Mouse (Mus musculus): ENCODE results near the gene Zcchc18.

DNA sequence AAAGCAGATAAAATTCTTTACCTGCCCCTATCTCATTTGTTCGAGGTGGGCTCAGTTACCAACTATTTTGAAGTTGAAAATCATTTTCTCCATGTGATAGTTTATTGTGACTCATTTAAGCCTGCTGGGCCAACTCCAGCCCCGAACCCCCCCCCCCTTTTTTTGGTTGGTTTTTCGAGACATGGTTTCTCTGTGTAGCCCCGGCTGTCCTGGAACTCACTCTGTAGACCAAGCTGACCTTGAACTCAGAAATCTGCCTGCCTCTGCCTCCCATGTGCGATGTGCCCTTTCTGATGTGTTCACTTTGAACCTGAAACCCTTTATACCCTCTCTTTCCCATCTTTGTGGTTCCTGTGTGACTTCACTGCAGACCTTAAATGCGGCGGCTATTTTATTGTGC is 45.5 kb downstream of the Zcchc18 start:
- TF ChIP-seq CTCF (IDR thresholded peaks at IDR 0.05) (no peak), EP300 (IDR thresholded peaks at IDR 0.05) (no peak)
